Mouse (Mus musculus) thymus, adult 2 months (tissue): Measurements from ENCODE around the gene Ppm1m. TPM values are rescaled to one million over a fixed set of nuclear protein-coding genes. Genes with fewer than 3 reads are reported as not detected.

Experiments used
- DNase-seq: peaks from one replicate; pipeline ENCODE4 v3.0.0; 2021
- H3K27ac ChIP-seq: fragments of 200-500 bp; 2 replicates; pipeline ENCODE4 v1.5.1; 2012; ENCODE audit warnings: low read length, control low read depth; ENCODE audit not compliant: control insufficient read depth, insufficient read depth
- H3K27me3 ChIP-seq: fragments of 200-500 bp; 2 replicates; pipeline ENCODE4 v1.6.1; 2012; ENCODE audit warnings: mild to moderate bottlenecking, low read length, moderate library complexity, mixed read lengths; ENCODE audit not compliant: control insufficient read depth, insufficient read depth
- H3K36me3 ChIP-seq: fragments of 200-500 bp; 2 replicates; pipeline ENCODE4 v1.6.1; 2012; ENCODE audit warnings: mild to moderate bottlenecking, low read length, moderate library complexity; ENCODE audit not compliant: control insufficient read depth, insufficient read depth
- H3K4me1 ChIP-seq: fragments of 200-500 bp; replicated peaks from 2 replicates; pipeline ENCODE4 v1.6.1; 2012; ENCODE audit warnings: low read length; ENCODE audit not compliant: control insufficient read depth, insufficient read depth
- H3K4me3 ChIP-seq: fragments of 200-500 bp; 2 replicates; pipeline ENCODE4 v1.5.1; 2012; ENCODE audit warnings: mild to moderate bottlenecking, low read length, control low read depth, moderate library complexity; ENCODE audit not compliant: control insufficient read depth, insufficient read depth
- CTCF ChIP-seq: fragments of 200-500 bp; IDR thresholded peaks from 2 replicates; pipeline ENCODE4 v1.5.1; 2012; ENCODE audit warnings: mild to moderate bottlenecking, control low read depth, low read length, moderate library complexity, borderline replicate concordance; ENCODE audit not compliant: control insufficient read depth, poor library complexity, insufficient read depth; ENCODE audit errors: extremely low read depth
- POLR2A ChIP-seq: fragments of 200-500 bp; IDR thresholded peaks from 2 replicates; pipeline ENCODE4 v1.6.1; 2012; ENCODE audit warnings: mild to moderate bottlenecking, low read length, control low read depth, moderate library complexity; ENCODE audit not compliant: control insufficient read depth, poor library complexity, insufficient read depth; ENCODE audit errors: extremely low read depth
- whole genome bisulfite sequencing: fragments of 180-500 bp; shearing (Covaris S2); methylation state at CpG from one replicate; pipeline ENCODE4 v1.1.7; 2018; 5-methylcytosine and 5-hydroxymethylcytosine counted together
- polyA plus RNA-seq: library from polyadenylated mRNA; depleted of rRNA; stranded (reverse); fragments of >200 nt; gene quantifications from 2 replicates; pipeline ENCODE4 v1.2.3, GENCODE M21; 2012

Gene Ppm1m
- polyA plus RNA-seq, 1 experiment, result 58.6 TPM

DNA sequence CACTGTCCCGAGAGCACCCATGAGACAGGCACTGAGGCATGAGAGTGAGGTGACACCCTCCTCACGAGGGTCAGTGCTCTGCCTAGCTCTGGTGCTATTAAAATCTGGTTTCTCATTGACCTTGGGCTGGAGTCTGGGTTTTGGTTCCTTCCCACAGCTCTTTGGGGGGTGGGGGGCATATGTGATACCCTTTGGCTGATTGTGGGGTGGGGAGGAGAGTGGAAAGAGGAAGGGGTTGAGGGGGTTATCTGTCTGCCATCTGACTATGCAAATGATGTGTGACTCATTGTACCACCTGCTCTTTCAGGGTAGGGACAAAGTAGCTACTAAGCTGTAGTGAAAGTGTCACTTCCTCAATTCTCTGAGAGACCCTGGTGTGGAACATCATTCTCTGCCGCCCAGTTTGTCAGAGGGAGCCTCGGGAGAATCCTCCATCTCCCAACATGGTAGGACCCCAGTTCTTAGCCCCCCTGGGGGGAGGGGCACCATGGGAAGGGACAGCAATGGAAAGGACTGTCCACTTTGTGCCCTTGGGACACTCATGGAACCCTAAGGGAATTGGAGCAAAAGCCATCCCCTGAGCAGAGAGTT lies 22.8 kb upstream of the Ppm1m start, which contains the start of gene Tlr9:
TSS of gene Tlr9 (plus strand) at position 338 of the 591 bp plus-strand sequence.
- TF ChIP-seq POLR2A (no peak), CTCF (no peak)
- H3K36me3 ChIP-seq, result no peaks in the 10 kb centered on the region
- no peak for DNase-seq
- peak within 1 kb of the TSS; percentile 17; the same call in 1 of the 2 replicates for H3K4me3 ChIP-seq
- 21% methylated on average over 4 of the region's 4 CpGs for WGBS
- H3K4me1 ChIP-seq, result 0 out of 2 replicates have a peak, but pooled peaks cover 9% of the 10 kb centered on the region
- peak within 1 kb of the TSS; percentile 55; the same call in 1 of the 2 replicates for H3K27ac ChIP-seq
- no peaks in the 10 kb centered on the region; the same call in 1 of the 2 replicates for H3K27me3 ChIP-seq

DNA sequence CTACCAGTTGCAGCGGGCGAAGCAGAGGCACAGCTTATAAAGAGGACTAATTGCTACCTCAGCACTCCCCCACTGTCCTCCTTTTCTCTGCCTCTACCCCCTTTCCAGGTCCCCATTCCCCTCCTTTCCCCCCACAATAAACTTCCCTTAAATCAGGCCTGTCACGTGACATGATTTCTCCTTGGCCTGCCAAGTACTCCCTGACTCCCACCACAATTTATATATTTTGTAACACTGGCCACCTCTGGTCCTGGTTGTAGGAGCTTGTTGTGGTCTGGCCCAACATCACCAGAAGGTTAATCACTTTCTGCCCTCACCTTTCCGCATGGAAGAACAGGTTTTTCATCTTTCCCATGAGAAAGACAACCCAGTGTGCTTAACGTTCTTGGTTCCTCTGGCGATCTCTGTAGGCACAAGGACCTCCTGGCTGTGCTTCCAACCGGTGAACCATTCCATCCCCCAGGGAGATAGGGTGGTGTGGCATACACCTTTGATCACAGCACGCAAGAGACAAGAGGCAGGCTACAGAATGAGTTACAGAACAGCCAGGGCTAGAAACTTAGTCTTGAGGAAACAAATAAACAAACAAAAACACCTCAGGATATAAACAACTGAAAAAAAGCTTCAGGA lies 21.5 kb upstream of the Ppm1m start:
- H3K4me1 ChIP-seq, result peaks cover 9% of the 10 kb centered on the region; the same call in 1 of the 2 replicates
- no peaks in the 10 kb centered on the region; the same call in 1 of the 2 replicates for H3K27me3 ChIP-seq
- no peak overlapping the region for H3K4me3 ChIP-seq
- DNase-seq, result no peak
- TF ChIP-seq POLR2A (no peak), CTCF (no peak)
- H3K27ac ChIP-seq, result no peak overlapping the region
- no peaks in the 10 kb centered on the region for H3K36me3 ChIP-seq
- WGBS, result 92% methylated on average over 8 of the region's 8 CpGs

DNA sequence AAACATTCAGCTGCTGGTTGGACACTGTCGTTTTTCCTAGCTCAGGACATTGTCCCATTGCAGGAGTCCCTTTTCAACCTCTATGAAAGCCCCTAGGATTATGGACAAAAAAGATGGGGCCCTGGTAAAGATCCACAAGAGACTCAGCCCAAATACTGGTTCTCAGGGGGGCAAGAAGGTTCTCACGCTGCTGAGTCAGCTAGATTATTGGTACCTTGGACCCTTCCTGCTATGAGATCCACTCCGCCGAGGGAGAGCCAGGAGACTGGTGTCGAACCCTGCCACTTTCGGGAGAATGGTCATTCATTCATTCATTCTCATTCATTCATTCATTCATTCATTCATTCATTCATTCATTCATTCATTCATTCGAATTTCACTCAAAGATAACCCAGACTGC lies 17.4 kb upstream of the Ppm1m start:
- no peak for DNase-seq
- Histone ChIP-seq H3K4me3 (no peak overlapping the region), H3K36me3 (peaks cover 27% of the 10 kb centered on the region), H3K27me3 (no peaks in the 10 kb centered on the region), H3K27ac (no peak overlapping the region), H3K4me1 (peaks cover 12% of the 10 kb centered on the region; the same call in 1 of the 2 replicates)
- WGBS, result 92% methylated on average over 7 of the region's 7 CpGs
- TF ChIP-seq POLR2A (no peak), CTCF (no peak)

DNA sequence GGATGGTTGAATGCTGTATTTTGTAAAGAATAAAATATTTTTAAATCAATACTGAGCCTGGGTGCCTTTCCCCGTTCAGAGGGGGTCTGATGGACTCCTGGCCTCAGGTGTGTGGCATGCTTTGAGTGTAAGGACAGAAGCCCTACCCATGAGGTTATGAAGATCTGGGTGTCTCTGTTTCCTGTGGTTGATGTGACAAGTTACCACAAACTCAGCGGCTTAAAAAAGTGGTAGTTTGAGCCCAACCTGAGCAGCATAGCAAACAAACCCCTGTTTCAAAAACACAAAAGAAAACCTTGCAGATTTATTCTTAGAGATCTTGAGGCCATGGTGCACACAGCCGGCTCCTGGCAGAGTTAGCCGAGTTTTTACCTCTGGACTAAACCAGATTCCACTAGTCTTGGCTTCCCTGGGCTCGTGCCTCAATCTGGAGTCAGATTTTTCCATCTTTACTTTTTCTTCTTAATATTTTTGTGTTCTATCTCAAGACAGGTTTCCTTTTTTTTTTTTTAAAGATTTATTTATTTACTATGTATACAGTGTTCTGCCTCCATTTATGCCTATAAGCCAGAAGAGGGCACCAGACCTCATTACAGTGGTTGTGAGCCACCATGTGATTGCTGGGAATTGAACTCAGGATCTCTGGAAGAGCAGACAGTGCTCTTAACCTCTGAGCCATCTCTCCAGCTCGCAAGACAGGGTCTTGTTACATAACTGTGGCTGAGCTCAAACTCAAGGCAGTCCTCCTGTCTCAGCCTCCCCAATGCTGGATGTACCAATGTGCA lies 16.0 kb upstream of the Ppm1m start:
- WGBS, result 32% methylated on average over 6 of the region's 6 CpGs
- H3K4me1 ChIP-seq, result peaks cover 21% of the 10 kb centered on the region
- no peak overlapping the region for H3K4me3 ChIP-seq
- DNase-seq, result no peak
- peak overlapping the region; percentile 31; the same call in 1 of the 2 replicates for H3K27ac ChIP-seq
- TF ChIP-seq POLR2A (no peak), CTCF (no peak)
- H3K27me3 ChIP-seq, result no peaks in the 10 kb centered on the region
- H3K36me3 ChIP-seq, result peaks cover 27% of the 10 kb centered on the region

DNA sequence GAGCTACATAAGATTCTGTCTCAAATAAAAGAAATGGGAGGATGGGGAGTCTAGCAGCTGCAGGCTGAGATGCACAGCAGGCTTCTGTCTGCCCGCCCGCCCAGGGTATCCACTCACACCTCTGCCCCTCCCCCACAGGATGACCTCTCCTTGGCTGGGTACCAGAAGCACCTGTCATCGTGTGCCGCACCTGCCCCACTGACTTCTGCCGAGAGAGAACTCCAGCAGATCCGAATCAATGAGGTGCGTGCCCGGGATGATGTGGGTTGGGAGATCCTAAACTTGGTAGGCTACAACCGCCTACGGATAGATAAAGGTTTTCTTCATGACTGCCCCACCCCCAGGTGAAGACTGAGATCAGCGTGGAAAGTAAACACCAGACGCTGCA lies 13.0 kb upstream of the Ppm1m start:
- no peak for TF ChIP-seq POLR2A
- no peak for TF ChIP-seq CTCF
- 92% methylated on average over 12 of the region's 12 CpGs for WGBS
- no peak for DNase-seq
- Histone ChIP-seq H3K27ac (no peak overlapping the region), H3K36me3 (peaks cover 27% of the 10 kb centered on the region), H3K4me1 (peaks cover 31% of the 10 kb centered on the region), H3K27me3 (no peaks in the 10 kb centered on the region), H3K4me3 (no peak overlapping the region)
